Mouse (Mus musculus): ENCODE data around the gene Cacnb4.
A peak's percentile ranks its signal among the peaks of the same experiment; 100 is the strongest.

DNA sequence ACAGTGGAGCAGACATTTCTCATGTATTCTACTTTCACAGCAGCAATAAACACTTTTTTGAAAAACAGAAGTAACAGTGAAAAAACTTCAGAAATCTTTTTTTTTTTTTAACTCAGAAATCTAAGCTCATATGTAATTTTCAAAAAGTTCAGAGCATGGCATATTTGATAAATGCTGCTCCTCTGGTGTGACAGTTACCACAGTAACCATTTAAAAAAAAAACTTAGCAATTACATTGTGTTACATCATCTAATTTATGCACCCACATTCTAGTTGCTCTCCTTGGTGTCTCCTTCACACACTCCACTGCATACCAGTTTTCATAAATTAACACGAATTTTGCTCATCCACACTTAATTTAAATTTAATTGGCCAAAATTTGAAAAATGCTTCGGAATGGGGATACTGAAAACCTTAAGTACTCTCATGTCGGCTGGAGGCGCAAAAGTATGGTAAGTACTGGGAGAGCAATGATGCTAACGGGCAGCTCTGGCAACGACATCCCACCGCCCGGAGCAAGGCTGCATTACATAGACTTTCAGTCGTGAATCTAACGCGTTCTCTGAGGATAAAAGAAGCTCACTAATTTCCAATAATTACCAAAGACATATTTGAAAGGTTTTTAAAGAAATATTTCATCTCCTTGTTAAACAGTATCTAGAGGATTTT, 24.9 kb upstream of the Cacnb4 start:
- TF ChIP-seq E2F4 (IDR thresholded peaks at IDR 0.05; ENCODE audit: insufficient read depth) (no peak), MYOD1 (IDR thresholded peaks at IDR 0.05; ENCODE audit: control insufficient read depth in 1 of 3, insufficient read length in 2 of 3, low read depth in 2 of 3) (no peak), POLR2A (IDR thresholded peaks at IDR 0.05; ENCODE audit: insufficient read length, low read depth) (no peak), CEBPB (IDR thresholded peaks at IDR 0.05; ENCODE audit: insufficient read depth, poor library complexity, severe bottlenecking) (peak; percentile 83), TCF12 (IDR thresholded peaks at IDR 0.05; ENCODE audit: insufficient read depth, poor library complexity, severe bottlenecking) (no peak), MAX (IDR thresholded peaks at IDR 0.05; ENCODE audit: low read depth) (no peak), POLR2AphosphoS2 (IDR thresholded peaks at IDR 0.05; ENCODE audit: insufficient read length, low read depth) (no peak), USF1 (IDR thresholded peaks at IDR 0.05; ENCODE audit: low read depth) (no peak), SRF (IDR thresholded peaks at IDR 0.05; ENCODE audit: control insufficient read depth, insufficient read length, low read depth) (no peak), MYOG (IDR thresholded peaks at IDR 0.05; ENCODE audit: control insufficient read depth in 1 of 3, insufficient read depth in 1 of 3, insufficient read length in 2 of 3, low read depth in 2 of 3) (no peak), REST (IDR thresholded peaks at IDR 0.05; ENCODE audit: insufficient read depth, insufficient read length) (no peak)

Measured in myocyte (in vitro differentiated cells).